Mouse (Mus musculus): ENCODE data around the gene Tmem200b. TPM values are rescaled to one million over a fixed set of nuclear protein-coding genes. Genes with fewer than 3 reads are reported as not detected.

The Tmem200b gene
- polyA plus RNA-seq, 1 experiment from 2014 or later = not detected

DNA sequence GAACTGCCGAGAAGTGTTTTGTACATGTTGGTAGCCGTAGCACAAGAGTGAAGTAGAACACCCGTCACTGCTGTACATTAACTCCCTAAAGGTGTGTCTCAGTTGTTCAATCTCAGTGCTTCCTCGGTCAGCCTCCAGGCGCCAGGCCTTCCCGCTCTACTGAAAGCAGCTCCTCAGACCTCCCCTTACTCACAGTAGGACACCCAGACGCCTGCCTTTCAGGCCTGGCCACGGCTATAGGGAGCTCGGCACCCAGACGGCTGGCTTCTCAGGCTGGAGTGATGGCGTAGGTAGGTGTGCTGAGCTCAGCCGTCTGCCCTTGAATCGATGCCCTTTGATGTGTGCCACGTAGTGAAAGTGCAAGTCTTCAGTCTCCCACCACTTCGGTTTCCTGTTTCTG, 20.5 kb upstream of the Tmem200b start:
- no peaks in the 10 kb centered on the region for H3K9me3 ChIP-seq (ENCODE audit: control insufficient read depth, low read length)
- no peak overlapping the region for H3K27ac ChIP-seq (ENCODE audit: low read depth, low read length)
- no peak for ATAC-seq (ENCODE audit: low read depth)
- no peaks in the 10 kb centered on the region for H3K4me1 ChIP-seq (ENCODE audit: control insufficient read depth, insufficient read depth, low read length)
- H3K36me3 ChIP-seq (ENCODE audit: control insufficient read depth, insufficient read depth, low read length) = peaks cover 56% of the 10 kb centered on the region
- 89% methylated on average over 15 of the region's 15 CpGs for WGBS
- no peak overlapping the region for H3K4me2 ChIP-seq (ENCODE audit: low read depth, low read length)
- no peaks in the 10 kb centered on the region for H3K27me3 ChIP-seq (ENCODE audit: control insufficient read depth, insufficient read depth, low read length)
- H3K9ac ChIP-seq (replicated peaks; ENCODE audit: low read depth, low read length) = no peak overlapping the region
- no peak overlapping the region for H3K4me3 ChIP-seq (ENCODE audit: low read depth, low read length)

DNA sequence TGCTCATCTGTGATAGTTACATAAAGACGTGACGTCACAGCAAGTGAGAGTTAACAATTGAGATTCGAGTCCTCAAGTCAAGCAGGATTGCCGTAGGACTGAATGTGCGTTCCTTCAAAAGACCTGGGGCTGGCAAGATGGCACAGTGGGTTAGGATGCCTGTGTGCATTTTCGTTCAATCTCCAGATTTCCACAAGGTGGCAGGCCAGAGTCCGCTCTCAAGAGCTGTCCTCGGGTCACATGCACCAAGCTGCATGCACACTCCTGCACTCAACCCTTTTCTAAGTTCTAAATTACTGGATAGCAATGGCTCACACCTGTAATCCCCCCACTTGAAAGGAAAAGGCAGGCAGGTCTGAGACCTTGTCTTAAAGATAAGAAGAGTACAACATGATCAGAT, 17.1 kb upstream of the Tmem200b start:
- no peak overlapping the region for H3K9ac ChIP-seq (replicated peaks; ENCODE audit: low read depth, low read length)
- WGBS = 56% methylated on average over 8 of the region's 8 CpGs
- H3K4me2 ChIP-seq (ENCODE audit: low read depth, low read length) = no peak overlapping the region
- 0 out of 2 replicates have a peak, but pooled peaks have one; percentile 38 for ATAC-seq (ENCODE audit: low read depth)
- H3K27me3 ChIP-seq (ENCODE audit: control insufficient read depth, insufficient read depth, low read length) = no peaks in the 10 kb centered on the region
- H3K9me3 ChIP-seq (ENCODE audit: control insufficient read depth, low read length) = no peaks in the 10 kb centered on the region
- H3K4me1 ChIP-seq (ENCODE audit: control insufficient read depth, insufficient read depth, low read length) = no peaks in the 10 kb centered on the region
- no peak overlapping the region for H3K27ac ChIP-seq (ENCODE audit: low read depth, low read length)
- peaks cover 37% of the 10 kb centered on the region for H3K36me3 ChIP-seq (ENCODE audit: control insufficient read depth, insufficient read depth, low read length)
- no peak overlapping the region for H3K4me3 ChIP-seq (ENCODE audit: low read depth, low read length)

DNA sequence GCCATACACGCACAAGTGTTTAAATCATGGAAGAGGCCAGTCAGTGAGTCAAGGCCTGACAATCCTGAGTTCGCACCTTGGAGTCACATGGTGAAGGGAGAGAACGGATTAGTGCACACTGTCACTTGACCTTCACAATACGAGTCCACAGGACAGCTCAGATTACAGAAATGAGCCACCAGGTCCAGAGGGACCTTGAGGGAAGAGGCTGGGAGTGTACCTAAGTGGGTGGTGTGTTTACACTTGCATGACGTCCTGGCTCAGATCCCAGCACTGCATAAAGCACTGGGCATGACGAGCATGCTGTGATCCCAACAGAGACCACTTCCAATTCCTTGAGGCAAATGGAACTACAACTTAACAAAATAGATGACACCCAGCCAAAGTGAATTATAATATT, 15.1 kb upstream of the Tmem200b start:
- H3K36me3 ChIP-seq (ENCODE audit: control insufficient read depth, insufficient read depth, low read length) = peaks cover 17% of the 10 kb centered on the region
- H3K4me2 ChIP-seq (ENCODE audit: low read depth, low read length) = no peak overlapping the region
- no peaks in the 10 kb centered on the region for H3K9me3 ChIP-seq (ENCODE audit: control insufficient read depth, low read length)
- H3K4me1 ChIP-seq (ENCODE audit: control insufficient read depth, insufficient read depth, low read length) = peaks cover 9% of the 10 kb centered on the region
- 63% methylated on average over 6 of the region's 6 CpGs for WGBS
- no peak overlapping the region for H3K9ac ChIP-seq (replicated peaks; ENCODE audit: low read depth, low read length)
- no peak overlapping the region for H3K4me3 ChIP-seq (ENCODE audit: low read depth, low read length)
- H3K27me3 ChIP-seq (ENCODE audit: control insufficient read depth, insufficient read depth, low read length) = no peaks in the 10 kb centered on the region
- no peak for ATAC-seq (ENCODE audit: low read depth)
- no peak overlapping the region for H3K27ac ChIP-seq (ENCODE audit: low read depth, low read length)

DNA sequence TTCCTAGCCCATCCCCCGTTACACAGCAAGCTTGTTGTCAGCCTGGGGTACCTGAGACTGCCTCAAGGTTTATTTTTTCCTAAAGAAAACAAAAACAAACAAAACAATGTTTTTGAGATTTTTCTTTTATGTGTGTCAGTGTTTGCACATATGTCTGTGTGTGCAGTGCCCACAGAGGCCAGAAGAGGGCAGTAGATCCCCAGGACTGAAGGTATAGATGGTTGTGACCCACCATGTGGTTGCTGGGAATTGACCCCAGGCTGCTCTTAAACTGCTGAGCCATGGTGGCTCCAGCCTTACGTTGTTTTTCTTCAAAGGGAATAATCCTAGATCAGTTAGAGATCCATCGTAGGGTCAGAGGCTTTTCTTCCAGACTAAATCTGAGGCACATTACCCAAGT, 13.7 kb upstream of the Tmem200b start:
- Histone ChIP-seq H3K4me3 (ENCODE audit: low read depth, low read length) (no peak overlapping the region), H3K9ac (replicated peaks; ENCODE audit: low read depth, low read length) (no peak overlapping the region), H3K4me2 (ENCODE audit: low read depth, low read length) (no peak overlapping the region), H3K36me3 (ENCODE audit: control insufficient read depth, insufficient read depth, low read length) (peaks cover 4% of the 10 kb centered on the region; the same call in 1 of the 2 replicates), H3K4me1 (ENCODE audit: control insufficient read depth, insufficient read depth, low read length) (peaks cover 9% of the 10 kb centered on the region), H3K27ac (ENCODE audit: low read depth, low read length) (no peak overlapping the region), H3K9me3 (ENCODE audit: control insufficient read depth, low read length) (no peaks in the 10 kb centered on the region), H3K27me3 (ENCODE audit: control insufficient read depth, insufficient read depth, low read length) (peaks cover 6% of the 10 kb centered on the region; the same call in 1 of the 2 replicates)
- WGBS = 93% methylated on average over 3 of the region's 3 CpGs
- ATAC-seq (ENCODE audit: low read depth) = no peak

DNA sequence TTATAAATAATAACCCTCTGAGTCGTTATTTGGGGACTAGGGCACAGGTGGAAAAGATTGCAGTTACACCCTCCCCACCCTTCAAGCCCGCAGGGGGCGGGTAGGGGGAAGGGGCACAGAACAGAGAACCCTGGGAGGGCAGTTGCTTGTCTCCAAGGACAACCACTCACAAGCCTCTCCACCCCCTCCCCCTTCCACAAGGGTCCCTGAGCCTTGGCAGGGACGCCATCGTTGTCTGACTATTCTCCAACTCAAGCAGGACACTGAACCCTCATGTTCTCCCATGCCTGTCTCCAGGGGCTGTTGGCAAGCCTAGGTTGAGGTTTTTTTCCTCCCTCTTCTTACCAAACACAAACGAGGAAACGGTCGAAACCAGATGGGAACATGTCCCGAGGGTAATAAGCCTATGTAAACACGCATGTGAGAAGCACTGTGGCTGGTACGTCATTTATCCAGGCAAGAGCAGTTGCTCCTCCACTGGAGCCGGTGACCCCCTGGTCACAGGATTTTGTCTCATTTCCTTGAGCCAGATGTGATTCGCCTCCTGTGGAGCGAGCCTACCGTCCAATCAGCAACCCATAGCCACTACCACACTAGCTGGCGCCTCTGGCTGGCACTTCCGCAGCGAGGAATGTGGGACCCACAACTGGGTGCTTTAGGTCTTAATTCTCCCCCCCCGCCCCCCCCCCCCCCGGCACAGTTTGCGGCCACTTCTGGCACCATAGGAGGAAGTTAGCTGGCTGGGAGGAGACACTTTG, 11.2 kb upstream of the Tmem200b start:
- Histone ChIP-seq H3K4me1 (ENCODE audit: control insufficient read depth, insufficient read depth, low read length) (peaks cover 20% of the 10 kb centered on the region), H3K27me3 (ENCODE audit: control insufficient read depth, insufficient read depth, low read length) (peaks cover 13% of the 10 kb centered on the region), H3K9me3 (ENCODE audit: control insufficient read depth, low read length) (no peaks in the 10 kb centered on the region), H3K9ac (replicated peaks; ENCODE audit: low read depth, low read length) (no peak overlapping the region), H3K4me2 (ENCODE audit: low read depth, low read length) (no peak overlapping the region; the same call in 1 of the 2 replicates), H3K27ac (ENCODE audit: low read depth, low read length) (no peak overlapping the region), H3K4me3 (ENCODE audit: low read depth, low read length) (no peak overlapping the region), H3K36me3 (ENCODE audit: control insufficient read depth, insufficient read depth, low read length) (no peaks in the 10 kb centered on the region)
- ATAC-seq (ENCODE audit: low read depth) = no peak
- WGBS = 12% methylated on average over 18 of the region's 21 CpGs

DNA sequence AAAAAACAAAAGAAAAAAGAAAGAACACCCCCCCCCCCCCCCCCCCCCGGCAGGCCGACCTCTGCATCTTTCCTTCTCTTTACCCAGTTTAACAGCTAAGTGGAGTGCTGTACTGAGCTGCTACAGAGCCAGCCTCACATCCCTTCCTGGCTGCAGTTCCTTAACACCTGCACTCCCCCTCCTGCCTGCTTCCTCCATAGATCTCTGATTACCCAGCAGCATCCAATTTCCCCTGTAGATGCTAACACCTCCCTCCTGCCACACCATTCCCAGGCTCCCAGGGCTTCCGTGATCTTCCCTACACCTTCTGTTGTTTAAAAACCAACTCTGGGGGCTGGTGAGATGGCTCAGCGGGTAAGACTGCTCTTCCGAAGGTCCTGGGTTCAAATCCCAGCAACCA, 10.1 kb upstream of the Tmem200b start:
- Histone ChIP-seq H3K4me3 (ENCODE audit: low read depth, low read length) (no peak overlapping the region), H3K4me1 (ENCODE audit: control insufficient read depth, insufficient read depth, low read length) (peaks cover 27% of the 10 kb centered on the region), H3K9me3 (ENCODE audit: control insufficient read depth, low read length) (no peaks in the 10 kb centered on the region), H3K27me3 (ENCODE audit: control insufficient read depth, insufficient read depth, low read length) (peaks cover 17% of the 10 kb centered on the region), H3K4me2 (ENCODE audit: low read depth, low read length) (no peak overlapping the region), H3K27ac (ENCODE audit: low read depth, low read length) (no peak overlapping the region), H3K9ac (replicated peaks; ENCODE audit: low read depth, low read length) (no peak overlapping the region), H3K36me3 (ENCODE audit: control insufficient read depth, insufficient read depth, low read length) (no peaks in the 10 kb centered on the region)
- no peak for ATAC-seq (ENCODE audit: low read depth)
- 32% methylated on average over 5 of the region's 5 CpGs for WGBS

DNA sequence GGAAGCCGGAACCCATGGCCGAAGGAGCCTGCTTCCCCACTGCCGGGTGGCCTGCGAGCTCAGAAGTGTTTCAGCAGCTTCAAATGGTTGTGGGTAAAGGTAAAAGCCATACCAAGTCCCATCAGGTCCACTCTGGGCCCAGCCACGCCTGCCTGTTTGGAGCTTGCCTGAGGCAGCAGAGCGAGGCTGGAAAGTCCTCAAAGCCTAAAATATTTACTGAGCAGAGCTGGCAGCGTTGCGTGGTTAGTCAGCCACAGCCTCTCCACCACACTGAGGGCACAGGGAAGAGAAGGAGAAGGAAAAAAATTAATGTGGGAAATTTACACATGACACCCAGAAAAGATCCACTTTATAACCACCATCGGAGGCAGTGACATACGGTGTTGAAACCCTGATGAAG, 8.0 kb upstream of the Tmem200b start:
- Histone ChIP-seq H3K9me3 (ENCODE audit: control insufficient read depth, low read length) (no peaks in the 10 kb centered on the region), H3K27ac (ENCODE audit: low read depth, low read length) (no peak overlapping the region), H3K36me3 (ENCODE audit: control insufficient read depth, insufficient read depth, low read length) (no peaks in the 10 kb centered on the region), H3K4me3 (ENCODE audit: low read depth, low read length) (no peak overlapping the region), H3K4me1 (ENCODE audit: control insufficient read depth, insufficient read depth, low read length) (peaks cover 27% of the 10 kb centered on the region), H3K27me3 (ENCODE audit: control insufficient read depth, insufficient read depth, low read length) (peaks cover 26% of the 10 kb centered on the region), H3K4me2 (ENCODE audit: low read depth, low read length) (no peak overlapping the region), H3K9ac (replicated peaks; ENCODE audit: low read depth, low read length) (no peak overlapping the region)
- ATAC-seq (ENCODE audit: low read depth) = no peak
- WGBS = 55% methylated on average over 10 of the region's 10 CpGs

DNA sequence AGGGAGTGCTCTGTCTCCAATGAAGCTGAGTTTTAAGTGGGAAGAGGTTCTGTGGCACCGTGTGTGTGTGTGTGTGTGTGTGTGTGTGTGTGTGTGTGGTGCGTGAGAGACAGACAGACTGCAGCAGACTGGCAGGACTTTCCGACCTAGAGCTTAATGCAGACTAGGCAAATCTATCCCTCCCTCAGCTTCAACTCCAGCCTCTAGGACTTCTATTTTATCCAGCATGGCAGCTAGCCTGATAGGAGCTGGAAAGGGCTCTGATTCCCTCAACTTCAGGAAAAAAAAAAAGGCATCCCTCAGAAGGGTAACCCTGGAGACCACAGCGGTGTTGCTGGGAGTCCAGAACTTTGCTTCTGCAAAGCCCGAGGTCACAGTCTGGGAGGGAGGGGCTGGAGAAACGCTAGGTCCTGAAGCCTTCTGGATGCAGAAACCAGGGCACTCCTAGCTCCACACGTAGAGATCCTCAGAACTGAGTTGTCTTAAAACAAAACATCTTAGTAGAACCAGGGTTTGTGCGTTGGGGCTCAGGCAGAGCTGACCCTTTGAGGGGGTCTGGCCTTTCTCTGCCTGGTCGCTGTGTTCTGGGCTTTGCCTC, 7.4 kb upstream of the Tmem200b start:
- WGBS = 8% methylated on average over 9 of the region's 9 CpGs
- no peaks in the 10 kb centered on the region for H3K36me3 ChIP-seq (ENCODE audit: control insufficient read depth, insufficient read depth, low read length)
- H3K9me3 ChIP-seq (ENCODE audit: control insufficient read depth, low read length) = no peaks in the 10 kb centered on the region
- no peak overlapping the region for H3K27ac ChIP-seq (ENCODE audit: low read depth, low read length)
- no peak overlapping the region for H3K4me3 ChIP-seq (ENCODE audit: low read depth, low read length)
- H3K27me3 ChIP-seq (ENCODE audit: control insufficient read depth, insufficient read depth, low read length) = peaks cover 26% of the 10 kb centered on the region
- peaks cover 27% of the 10 kb centered on the region for H3K4me1 ChIP-seq (ENCODE audit: control insufficient read depth, insufficient read depth, low read length)
- no peak overlapping the region for H3K9ac ChIP-seq (replicated peaks; ENCODE audit: low read depth, low read length)
- ATAC-seq (ENCODE audit: low read depth) = no peak
- H3K4me2 ChIP-seq (ENCODE audit: low read depth, low read length) = no peak overlapping the region

DNA sequence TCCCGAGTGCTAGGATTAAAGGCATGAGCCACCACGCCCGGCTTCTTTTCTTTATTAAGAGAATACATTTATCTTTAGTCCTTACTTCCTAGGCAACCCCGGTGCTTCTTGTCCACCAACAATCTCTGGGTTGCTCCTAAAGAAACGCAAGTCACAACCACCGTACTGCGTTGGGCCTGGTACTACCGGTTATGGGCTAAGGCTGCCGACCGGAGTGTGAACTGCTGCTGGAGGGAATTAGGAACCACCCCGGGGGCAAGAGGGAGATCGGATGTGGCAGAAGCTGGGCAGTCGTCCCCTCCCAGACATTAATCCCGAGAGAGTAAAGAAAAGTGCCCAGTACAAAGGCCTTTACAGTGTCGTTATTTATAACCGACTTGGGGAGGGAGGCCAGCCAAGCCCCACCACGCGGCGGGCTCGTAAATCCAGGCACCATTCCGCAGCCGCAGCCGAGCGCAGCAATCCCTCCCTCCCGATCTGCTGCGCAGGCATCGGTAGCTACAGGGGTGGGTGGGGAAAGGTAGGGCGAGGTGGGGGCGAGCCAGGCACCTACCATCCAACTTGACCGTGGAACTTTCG, 6.6 kb upstream of the Tmem200b start:
- peak overlapping the region; percentile 33 for H3K4me2 ChIP-seq (ENCODE audit: low read depth, low read length)
- H3K27ac ChIP-seq (ENCODE audit: low read depth, low read length) = no peak overlapping the region
- H3K9me3 ChIP-seq (ENCODE audit: control insufficient read depth, low read length) = no peaks in the 10 kb centered on the region
- peaks cover 26% of the 10 kb centered on the region for H3K4me1 ChIP-seq (ENCODE audit: control insufficient read depth, insufficient read depth, low read length)
- 1% methylated on average over 31 of the region's 31 CpGs for WGBS
- no peak overlapping the region for H3K9ac ChIP-seq (replicated peaks; ENCODE audit: low read depth, low read length)
- peaks cover 34% of the 10 kb centered on the region for H3K27me3 ChIP-seq (ENCODE audit: control insufficient read depth, insufficient read depth, low read length)
- ATAC-seq (ENCODE audit: low read depth) = peak; percentile 60; the same call in 1 of the 2 replicates
- no peaks in the 10 kb centered on the region for H3K36me3 ChIP-seq (ENCODE audit: control insufficient read depth, insufficient read depth, low read length)
- no peak overlapping the region; the same call in 1 of the 2 replicates for H3K4me3 ChIP-seq (ENCODE audit: low read depth, low read length)

Measured in neural tube, embryonic 14.5 days (tissue).